Mouse (Mus musculus): ENCODE measurements around the gene Vgf. TPM values are rescaled to one million over a fixed set of nuclear protein-coding genes. Genes with fewer than 3 reads are reported as not detected.

The Vgf gene
- polyA plus RNA-seq, 1 experiment from 2014 or later, result 4.8 TPM

DNA sequence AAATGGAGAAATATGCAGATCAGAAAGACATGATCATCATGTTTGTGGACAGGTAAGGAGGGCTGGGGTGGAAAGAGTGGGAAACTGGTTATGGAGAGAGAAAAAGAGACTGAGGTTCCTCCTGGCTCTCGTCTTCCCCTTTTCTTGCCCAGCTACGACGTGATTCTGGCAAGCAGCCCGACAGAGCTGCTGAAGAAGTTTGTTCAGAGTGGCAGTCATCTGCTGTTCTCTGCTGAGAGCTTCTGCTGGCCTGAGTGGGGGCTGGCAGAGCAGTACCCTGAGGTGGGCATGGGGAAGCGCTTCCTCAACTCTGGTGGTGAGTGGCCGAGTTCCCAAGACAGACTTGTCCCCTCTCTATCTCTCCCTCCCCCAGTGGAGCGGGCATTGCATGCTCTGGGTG lies 37.8 kb upstream of the Vgf start:
- Histone ChIP-seq H3K4me3 (replicated peaks; ENCODE audit: low read depth, low read length) (peak overlapping the region; percentile 88), H3K9me3 (ENCODE audit: control insufficient read depth, low read length) (no peaks in the 10 kb centered on the region), H3K36me3 (ENCODE audit: control insufficient read depth, insufficient read depth, low read length) (peaks cover 52% of the 10 kb centered on the region), H3K27me3 (ENCODE audit: control insufficient read depth, insufficient read depth, low read length) (no peaks in the 10 kb centered on the region), H3K27ac (replicated peaks; ENCODE audit: low read depth, low read length) (no peak overlapping the region), H3K4me1 (ENCODE audit: control insufficient read depth, insufficient read depth, low read length) (peaks cover 11% of the 10 kb centered on the region), H3K9ac (replicated peaks; ENCODE audit: low read length) (peak overlapping the region; percentile 98), H3K4me2 (ENCODE audit: low read length) (peak overlapping the region; percentile 91)
- DNase-seq (peak; percentile 24), ATAC-seq (ENCODE audit: low FRiP score, low TSS enrichment) (no peak)
- 80% methylated on average over 7 of the region's 7 CpGs for WGBS

DNA sequence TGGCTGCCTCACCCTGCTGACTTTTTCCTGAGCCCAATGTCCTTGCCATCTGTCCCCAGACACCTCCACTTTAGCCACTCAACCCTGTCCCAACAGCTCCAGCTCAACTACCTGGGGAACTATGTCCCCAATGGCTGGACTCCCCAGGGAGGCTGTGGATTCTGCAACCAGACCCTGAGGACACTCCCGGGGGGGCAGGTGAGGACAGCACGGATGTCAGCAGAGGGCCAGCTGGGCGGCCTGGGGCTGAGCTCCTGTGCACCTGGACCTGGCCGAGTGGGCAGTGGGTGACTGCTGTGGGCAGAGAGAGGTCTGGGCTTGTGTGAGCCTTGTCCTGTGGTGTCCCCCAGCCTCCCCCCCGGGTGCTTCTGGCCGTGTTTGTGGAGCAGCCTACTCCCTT lies 36.4 kb upstream of the Vgf start:
- peaks cover 11% of the 10 kb centered on the region for H3K4me1 ChIP-seq (ENCODE audit: control insufficient read depth, insufficient read depth, low read length)
- 97% methylated on average over 6 of the region's 6 CpGs for WGBS
- ATAC-seq (ENCODE audit: low FRiP score, low TSS enrichment), result no peak

DNA sequence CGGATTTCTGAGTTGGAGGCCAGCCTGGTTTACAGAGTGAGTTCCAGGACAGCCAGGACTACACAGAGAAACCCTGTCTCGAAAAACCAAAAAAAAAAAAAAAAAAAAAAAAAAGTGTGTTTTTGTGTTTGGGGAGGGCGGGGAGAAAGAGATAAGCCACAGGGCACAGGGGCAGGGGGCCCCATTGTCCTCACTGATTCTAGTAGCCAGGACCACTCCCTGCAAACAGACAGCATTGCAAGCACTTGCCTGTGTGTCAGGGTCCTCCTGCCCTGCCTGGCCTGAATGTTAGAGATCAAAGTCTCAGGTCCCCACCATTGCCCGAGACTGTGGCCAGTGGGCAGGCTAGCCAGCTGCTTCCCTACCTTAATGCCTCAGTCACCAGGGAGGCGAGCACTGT lies 26.7 kb upstream of the Vgf start:
- WGBS, result 79% methylated on average over 4 of the region's 5 CpGs
- H3K4me1 ChIP-seq (ENCODE audit: control insufficient read depth, insufficient read depth, low read length), result no peaks in the 10 kb centered on the region
- H3K4me2 ChIP-seq (ENCODE audit: low read length), result no peak overlapping the region
- ATAC-seq (ENCODE audit: low FRiP score, low TSS enrichment) (no peak), DNase-seq (no peak)
- peaks cover 21% of the 10 kb centered on the region for H3K36me3 ChIP-seq (ENCODE audit: control insufficient read depth, insufficient read depth, low read length)
- H3K27me3 ChIP-seq (ENCODE audit: control insufficient read depth, insufficient read depth, low read length), result no peaks in the 10 kb centered on the region
- no peak overlapping the region for H3K27ac ChIP-seq (replicated peaks; ENCODE audit: low read depth, low read length)
- H3K9ac ChIP-seq (replicated peaks; ENCODE audit: low read length), result no peak overlapping the region
- no peaks in the 10 kb centered on the region for H3K9me3 ChIP-seq (ENCODE audit: control insufficient read depth, low read length)
- no peak overlapping the region for H3K4me3 ChIP-seq (replicated peaks; ENCODE audit: low read depth, low read length)

More for the DNA sequence above, 36.4 kb upstream of the Vgf start:
- DNase-seq, result no peak
- no peak overlapping the region for H3K4me2 ChIP-seq (ENCODE audit: low read length)
- no peak overlapping the region for H3K9ac ChIP-seq (replicated peaks; ENCODE audit: low read length)
- peaks cover 60% of the 10 kb centered on the region for H3K36me3 ChIP-seq (ENCODE audit: control insufficient read depth, insufficient read depth, low read length)
- no peak overlapping the region for H3K27ac ChIP-seq (replicated peaks; ENCODE audit: low read depth, low read length)
- H3K27me3 ChIP-seq (ENCODE audit: control insufficient read depth, insufficient read depth, low read length), result no peaks in the 10 kb centered on the region
- H3K9me3 ChIP-seq (ENCODE audit: control insufficient read depth, low read length), result no peaks in the 10 kb centered on the region
- no peak overlapping the region for H3K4me3 ChIP-seq (replicated peaks; ENCODE audit: low read depth, low read length)

DNA sequence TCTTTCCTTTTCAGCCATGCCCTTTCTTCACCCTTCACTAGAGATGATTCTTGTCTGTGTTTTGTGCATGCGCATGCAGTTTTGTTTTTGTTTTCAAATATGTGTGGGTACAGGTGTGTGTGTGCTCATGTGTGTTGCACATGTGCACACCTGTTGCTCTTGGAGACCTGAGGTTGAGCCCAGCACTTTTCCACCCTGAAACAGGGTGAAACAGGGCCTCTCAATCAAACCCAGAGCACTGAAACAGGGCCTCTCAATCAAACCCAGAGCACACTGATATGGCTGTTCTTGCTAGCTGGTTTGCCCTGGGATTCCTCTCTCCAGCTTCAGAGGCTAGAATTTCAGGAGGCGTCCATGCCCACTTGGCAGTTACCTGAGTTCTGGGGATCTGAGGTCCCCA lies 25.6 kb upstream of the Vgf start:
- 82% methylated on average over 2 of the region's 2 CpGs for WGBS
- Histone ChIP-seq H3K27me3 (ENCODE audit: control insufficient read depth, insufficient read depth, low read length) (no peaks in the 10 kb centered on the region), H3K4me1 (ENCODE audit: control insufficient read depth, insufficient read depth, low read length) (no peaks in the 10 kb centered on the region), H3K4me2 (ENCODE audit: low read length) (no peak overlapping the region), H3K9me3 (ENCODE audit: control insufficient read depth, low read length) (no peaks in the 10 kb centered on the region), H3K27ac (replicated peaks; ENCODE audit: low read depth, low read length) (no peak overlapping the region), H3K9ac (replicated peaks; ENCODE audit: low read length) (no peak overlapping the region), H3K36me3 (ENCODE audit: control insufficient read depth, insufficient read depth, low read length) (peaks cover 10% of the 10 kb centered on the region), H3K4me3 (replicated peaks; ENCODE audit: low read depth, low read length) (no peak overlapping the region)
- DNase-seq (peak; percentile 14), ATAC-seq (ENCODE audit: low FRiP score, low TSS enrichment) (no peak)

DNA sequence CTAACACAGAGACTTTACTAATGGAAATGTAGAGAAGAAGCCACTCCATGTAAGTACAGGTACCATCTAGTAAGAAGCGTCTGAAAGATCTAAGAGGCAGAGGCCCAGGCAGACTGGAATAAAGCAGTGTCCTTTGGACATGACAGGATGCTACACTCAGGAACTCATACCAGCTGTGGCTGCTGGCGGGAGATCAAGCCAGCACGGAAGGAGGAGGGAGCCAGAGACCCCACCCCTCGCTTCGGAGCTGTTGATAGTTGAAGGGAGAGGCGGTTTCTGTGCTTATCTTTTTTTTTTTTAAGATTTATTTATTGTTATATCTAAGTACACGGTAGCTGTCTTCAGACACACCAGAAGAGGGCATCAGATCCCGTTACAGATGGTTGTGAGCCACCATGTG lies 18.9 kb upstream of the Vgf start:
- no peaks in the 10 kb centered on the region for H3K27me3 ChIP-seq (ENCODE audit: control insufficient read depth, insufficient read depth, low read length)
- no peak overlapping the region for H3K4me3 ChIP-seq (replicated peaks; ENCODE audit: low read depth, low read length)
- H3K36me3 ChIP-seq (ENCODE audit: control insufficient read depth, insufficient read depth, low read length), result no peaks in the 10 kb centered on the region
- no peaks in the 10 kb centered on the region for H3K9me3 ChIP-seq (ENCODE audit: control insufficient read depth, low read length)
- DNase-seq, result no peak
- H3K27ac ChIP-seq (replicated peaks; ENCODE audit: low read depth, low read length), result no peak overlapping the region
- no peaks in the 10 kb centered on the region for H3K4me1 ChIP-seq (ENCODE audit: control insufficient read depth, insufficient read depth, low read length)
- no peak overlapping the region for H3K4me2 ChIP-seq (ENCODE audit: low read length)
- no peak overlapping the region for H3K9ac ChIP-seq (replicated peaks; ENCODE audit: low read length)
- ATAC-seq (ENCODE audit: low FRiP score, low TSS enrichment), result no peak
- WGBS, result 58% methylated on average over 8 of the region's 8 CpGs

DNA sequence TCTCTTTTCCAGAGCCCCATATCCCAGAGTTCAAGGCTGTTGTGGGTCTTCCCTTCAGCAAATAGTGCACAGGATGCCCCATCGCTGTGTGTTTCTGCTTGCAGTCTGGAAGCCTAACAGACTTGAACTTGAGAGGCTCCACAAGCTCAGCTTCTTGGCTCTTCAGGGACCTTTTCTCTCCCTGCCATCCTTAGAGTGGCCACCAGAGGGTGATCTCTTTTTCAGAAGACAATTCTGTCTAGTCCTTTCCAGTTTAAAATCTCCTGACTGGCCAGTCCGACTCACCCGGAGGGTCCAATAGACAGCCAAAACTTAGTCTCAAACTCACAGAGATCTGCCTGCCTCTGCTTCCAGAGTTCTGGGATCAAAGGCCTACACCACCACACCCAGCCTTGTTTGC lies 16.2 kb upstream of the Vgf start:
- whole genome bisulfite sequencing, result 22% methylated on average over 3 of the region's 3 CpGs
- Histone ChIP-seq H3K27me3 (ENCODE audit: control insufficient read depth, insufficient read depth, low read length) (no peaks in the 10 kb centered on the region), H3K27ac (replicated peaks; ENCODE audit: low read depth, low read length) (no peak overlapping the region), H3K9me3 (ENCODE audit: control insufficient read depth, low read length) (no peaks in the 10 kb centered on the region), H3K36me3 (ENCODE audit: control insufficient read depth, insufficient read depth, low read length) (no peaks in the 10 kb centered on the region), H3K4me3 (replicated peaks; ENCODE audit: low read depth, low read length) (no peak overlapping the region), H3K4me2 (ENCODE audit: low read length) (no peak overlapping the region), H3K4me1 (ENCODE audit: control insufficient read depth, insufficient read depth, low read length) (no peaks in the 10 kb centered on the region), H3K9ac (replicated peaks; ENCODE audit: low read length) (no peak overlapping the region)
- ATAC-seq (ENCODE audit: low FRiP score, low TSS enrichment) (no peak), DNase-seq (peak; percentile 80)

DNA sequence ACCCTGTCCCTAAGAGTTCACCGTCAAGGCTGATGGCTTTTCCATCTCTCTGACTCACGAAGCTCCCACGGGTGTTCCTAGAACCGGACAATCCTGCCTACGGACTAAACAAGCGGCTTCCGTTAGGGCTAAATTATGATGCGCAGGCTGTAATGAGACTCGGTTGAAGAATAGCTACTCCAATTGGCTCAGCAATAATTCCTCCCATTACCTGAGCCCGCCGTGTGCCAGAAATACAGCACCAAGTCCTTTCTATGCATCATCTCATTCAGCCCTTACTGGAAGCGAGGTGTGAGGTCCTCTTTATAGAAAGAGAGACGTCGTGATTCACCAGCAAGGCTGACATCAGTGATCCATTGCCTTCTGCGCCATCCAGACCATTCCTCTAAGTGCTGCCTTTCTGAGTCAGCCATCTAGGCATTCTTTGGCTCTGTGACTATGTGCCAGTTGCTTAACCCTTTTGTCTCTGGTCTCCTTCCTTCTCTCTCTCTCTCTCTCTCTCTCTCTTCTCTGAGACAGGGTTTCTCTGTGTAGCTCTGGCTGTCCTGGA lies 13.7 kb upstream of the Vgf start:
- H3K9ac ChIP-seq (replicated peaks; ENCODE audit: low read length), result no peak overlapping the region
- H3K27me3 ChIP-seq (ENCODE audit: control insufficient read depth, insufficient read depth, low read length), result no peaks in the 10 kb centered on the region
- no peaks in the 10 kb centered on the region for H3K9me3 ChIP-seq (ENCODE audit: control insufficient read depth, low read length)
- H3K4me3 ChIP-seq (replicated peaks; ENCODE audit: low read depth, low read length), result no peak overlapping the region
- no peak overlapping the region for H3K4me2 ChIP-seq (ENCODE audit: low read length)
- no peak overlapping the region for H3K27ac ChIP-seq (replicated peaks; ENCODE audit: low read depth, low read length)
- no peaks in the 10 kb centered on the region for H3K4me1 ChIP-seq (ENCODE audit: control insufficient read depth, insufficient read depth, low read length)
- WGBS, result 76% methylated on average over 15 of the region's 15 CpGs
- ATAC-seq (ENCODE audit: low FRiP score, low TSS enrichment) (no peak), DNase-seq (no peak)
- H3K36me3 ChIP-seq (ENCODE audit: control insufficient read depth, insufficient read depth, low read length), result no peaks in the 10 kb centered on the region

DNA sequence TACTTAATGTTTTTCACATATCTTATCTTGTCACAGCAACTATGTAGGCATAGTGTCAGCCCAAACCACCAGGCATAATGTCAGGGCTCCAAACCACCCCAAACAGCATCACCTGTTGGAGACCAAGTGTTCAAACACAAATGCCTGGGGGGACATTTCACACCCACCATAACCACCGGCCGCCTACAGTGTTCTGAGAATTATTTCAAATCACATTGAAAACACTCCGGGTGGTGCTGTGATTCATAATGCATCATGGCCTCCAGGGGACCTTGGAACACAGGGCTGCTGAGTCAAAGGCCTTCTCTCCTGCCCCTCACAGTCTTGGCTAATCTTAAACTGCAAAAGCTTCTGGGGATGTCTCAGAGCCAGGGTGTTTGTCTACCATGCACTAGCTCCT lies 10.3 kb upstream of the Vgf start:
- Histone ChIP-seq H3K4me3 (replicated peaks; ENCODE audit: low read depth, low read length) (no peak overlapping the region), H3K4me2 (ENCODE audit: low read length) (no peak overlapping the region), H3K4me1 (ENCODE audit: control insufficient read depth, insufficient read depth, low read length) (no peaks in the 10 kb centered on the region), H3K27me3 (ENCODE audit: control insufficient read depth, insufficient read depth, low read length) (no peaks in the 10 kb centered on the region), H3K9ac (replicated peaks; ENCODE audit: low read length) (no peak overlapping the region), H3K9me3 (ENCODE audit: control insufficient read depth, low read length) (no peaks in the 10 kb centered on the region), H3K27ac (replicated peaks; ENCODE audit: low read depth, low read length) (no peak overlapping the region), H3K36me3 (ENCODE audit: control insufficient read depth, insufficient read depth, low read length) (no peaks in the 10 kb centered on the region)
- ATAC-seq (ENCODE audit: low FRiP score, low TSS enrichment) (no peak), DNase-seq (no peak)
- 87% methylated on average over 3 of the region's 3 CpGs for WGBS

DNA sequence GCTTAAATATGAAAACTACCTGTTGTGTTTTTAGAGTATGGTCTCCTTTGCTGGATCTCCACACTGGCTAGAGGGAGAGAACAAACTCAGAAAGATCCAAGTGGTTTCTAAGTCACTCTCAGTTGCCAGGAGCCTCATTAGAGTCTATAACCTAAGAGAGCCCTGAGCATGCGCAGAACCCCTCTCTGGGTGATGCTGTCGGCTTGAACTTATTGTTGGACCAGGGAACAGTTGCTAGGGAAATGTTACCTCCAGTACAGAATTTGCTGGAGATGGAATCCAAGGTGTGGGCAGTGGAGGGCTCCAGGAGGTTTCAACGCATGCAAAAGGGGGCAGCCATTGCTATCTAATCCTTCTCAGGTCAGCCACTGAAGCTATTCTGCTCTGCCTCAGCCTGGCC lies 1.9 kb upstream of the Vgf start:
- ATAC-seq (ENCODE audit: low FRiP score, low TSS enrichment), result no peak
- Histone ChIP-seq H3K9ac (replicated peaks; ENCODE audit: low read length) (no peak overlapping the region), H3K9me3 (ENCODE audit: control insufficient read depth, low read length) (no peaks in the 10 kb centered on the region), H3K4me2 (ENCODE audit: low read length) (no peak overlapping the region), H3K4me1 (ENCODE audit: control insufficient read depth, insufficient read depth, low read length) (0 out of 2 replicates have a peak, but pooled peaks cover 2% of the 10 kb centered on the region), H3K4me3 (replicated peaks; ENCODE audit: low read depth, low read length) (no peak overlapping the region), H3K27me3 (ENCODE audit: control insufficient read depth, insufficient read depth, low read length) (peaks cover 50% of the 10 kb centered on the region), H3K36me3 (ENCODE audit: control insufficient read depth, insufficient read depth, low read length) (no peaks in the 10 kb centered on the region), H3K27ac (replicated peaks; ENCODE audit: low read depth, low read length) (no peak overlapping the region)
- 50% methylated on average over 3 of the region's 3 CpGs for WGBS
- DNase-seq, result peak; percentile 17
